Mouse (Mus musculus) urinary bladder, postnatal 4 days (tissue): ENCODE results near the gene Ndc1.
"Not testable (repeated sequence)": the region's sequence is repeated elsewhere in the genome, so short reads cannot be mapped to it uniquely, and the experiment has no call there.

Experiments
- DNase-seq, 2 experiments: peaks; one replicate each; pipeline ENCODE4 v3.0.0; 2021 to 2022; ENCODE audit warnings: low spot score in 2 of 2

The Ndc1 gene

DNA sequence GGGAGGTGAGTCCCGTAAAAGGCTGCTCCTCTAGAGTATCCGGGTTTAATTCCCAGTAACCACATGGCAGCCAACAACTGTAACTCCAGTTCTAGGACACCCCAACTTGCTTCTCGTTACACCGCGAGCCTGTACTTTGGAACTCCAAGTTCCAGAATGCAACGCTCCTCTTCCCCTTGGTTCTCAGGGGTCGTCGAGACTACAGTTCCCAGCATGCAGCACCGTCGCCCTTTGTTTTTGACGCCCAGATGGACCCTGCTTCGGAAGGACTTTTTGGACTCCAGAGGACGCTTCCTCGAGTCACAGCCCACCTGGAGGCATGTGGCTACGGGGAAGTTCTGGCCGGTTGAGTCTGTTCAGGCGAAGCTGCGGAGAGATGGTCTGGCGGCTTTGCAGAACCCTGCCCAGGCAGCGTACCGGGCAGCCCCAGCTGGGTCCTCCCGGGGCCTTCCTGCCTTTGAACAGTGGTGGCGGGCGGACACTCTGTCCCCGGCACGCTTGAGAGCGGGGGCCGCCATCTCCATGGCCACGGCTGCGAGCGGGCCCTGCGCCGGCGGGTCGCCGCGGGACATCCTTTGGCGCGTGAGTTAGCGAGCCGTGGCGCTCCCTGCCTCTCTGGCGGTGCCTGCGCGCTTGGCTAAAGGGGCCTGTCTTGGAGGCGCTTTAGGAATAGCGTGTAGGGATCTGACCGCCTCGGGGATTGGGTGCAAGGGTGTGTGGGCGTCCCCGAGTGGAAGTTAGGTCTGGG is at the start of gene Ndc1:
Gene Ndc1 (plus strand): TSS at position 218 of the 748 bp plus-strand sequence.
- DNase-seq: peak; percentile 74 to 83

DNA sequence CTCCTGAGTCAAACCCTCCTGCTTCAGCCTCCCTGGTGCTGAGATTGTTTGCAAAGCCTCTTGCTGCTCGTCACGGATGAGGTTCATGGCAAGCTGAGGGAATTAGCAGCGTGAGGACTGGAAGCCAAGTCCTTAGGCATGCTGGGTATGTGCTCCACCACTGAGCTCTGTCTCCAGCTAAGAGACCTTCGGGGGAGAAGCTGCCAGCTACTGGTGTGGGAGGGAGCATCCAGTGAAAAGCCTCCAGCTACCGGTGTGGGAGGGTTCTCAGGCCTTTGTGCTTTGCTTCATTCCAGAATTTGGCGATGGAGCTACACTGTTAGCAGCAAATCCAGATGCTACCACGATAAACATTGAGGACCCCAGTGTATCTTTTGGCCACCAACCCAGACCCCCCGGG is 48.9 kb upstream of the Ndc1 start:
- no peak for DNase-seq

DNA sequence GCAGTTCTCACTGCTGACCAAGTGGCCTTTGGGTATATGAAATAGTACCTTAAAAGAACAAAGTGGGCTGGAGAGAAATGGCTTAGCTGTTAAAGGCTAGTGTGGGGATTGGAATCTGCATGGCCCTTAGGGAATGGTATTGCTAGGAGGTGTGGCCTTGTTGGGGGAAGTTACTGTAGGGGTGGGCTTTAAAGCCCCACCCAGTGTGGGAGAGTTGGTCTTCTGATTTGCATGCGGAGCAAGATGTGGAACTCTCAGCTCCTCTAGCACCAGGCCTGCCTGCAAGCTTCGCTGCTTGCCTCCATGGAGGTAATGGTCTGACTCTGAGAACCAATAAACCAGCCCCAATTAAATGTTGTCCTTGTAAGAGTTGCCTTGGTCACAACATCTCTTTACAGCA is 46.5 kb upstream of the Ndc1 start:
- DNase-seq: no peak

DNA sequence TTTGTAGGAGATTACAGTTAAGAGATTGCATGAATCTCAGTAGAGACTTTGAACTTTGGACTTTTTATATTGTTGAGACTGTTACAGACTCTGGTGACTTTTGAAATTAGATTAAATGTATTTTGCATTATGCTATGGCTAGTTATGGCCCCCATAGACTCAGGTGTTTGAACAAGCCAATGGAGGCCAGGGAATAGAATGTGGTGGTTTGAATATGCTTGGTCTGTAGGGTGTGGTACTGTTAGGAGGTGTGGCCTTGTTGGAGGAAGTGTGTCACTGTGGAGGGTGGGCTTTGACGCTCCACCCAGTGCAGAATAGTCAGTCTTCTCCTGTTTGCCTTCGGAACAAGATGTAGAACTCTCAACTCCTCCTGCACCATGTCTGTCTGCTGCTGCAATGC is 44.5 kb upstream of the Ndc1 start:
- no peak for DNase-seq

DNA sequence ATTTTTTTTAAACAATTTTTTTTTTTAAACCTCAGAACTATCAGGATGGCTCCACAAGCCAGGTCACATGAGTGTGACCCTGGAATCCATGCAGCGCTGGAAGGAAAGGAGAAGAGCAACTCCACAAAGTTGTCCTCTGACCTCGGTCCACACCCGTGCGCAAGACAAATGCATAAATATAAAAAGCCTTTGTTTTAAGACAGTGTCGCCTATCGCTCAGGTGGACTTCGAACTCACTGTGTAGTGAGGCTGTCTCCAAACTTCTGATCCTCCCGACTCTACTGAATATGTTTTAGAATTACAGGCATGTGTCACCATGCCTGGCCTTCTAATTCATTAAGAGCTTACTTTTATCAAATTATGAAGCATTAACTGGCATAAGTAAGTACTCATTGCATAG is 39.1 kb upstream of the Ndc1 start:
- no peak for DNase-seq

DNA sequence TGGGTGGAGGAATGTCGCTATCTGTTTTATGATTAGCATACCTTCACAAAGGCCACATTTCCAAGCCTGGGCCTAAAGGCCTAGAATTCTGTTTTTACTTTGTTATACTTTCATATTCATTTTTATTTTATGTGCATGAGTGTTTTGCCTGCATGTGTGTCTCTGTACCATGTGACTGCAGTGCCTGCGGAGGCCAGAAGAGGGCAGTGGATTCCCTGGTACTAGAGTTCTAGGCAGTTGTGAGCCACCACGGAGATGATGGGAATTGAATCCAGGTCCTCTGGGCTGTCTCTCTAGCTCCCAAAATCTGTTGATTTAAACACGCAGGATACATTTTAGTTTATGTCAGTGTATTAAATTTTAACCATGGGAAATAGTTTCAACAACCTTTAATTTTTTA is 34.1 kb upstream of the Ndc1 start:
- DNase-seq: no peak

DNA sequence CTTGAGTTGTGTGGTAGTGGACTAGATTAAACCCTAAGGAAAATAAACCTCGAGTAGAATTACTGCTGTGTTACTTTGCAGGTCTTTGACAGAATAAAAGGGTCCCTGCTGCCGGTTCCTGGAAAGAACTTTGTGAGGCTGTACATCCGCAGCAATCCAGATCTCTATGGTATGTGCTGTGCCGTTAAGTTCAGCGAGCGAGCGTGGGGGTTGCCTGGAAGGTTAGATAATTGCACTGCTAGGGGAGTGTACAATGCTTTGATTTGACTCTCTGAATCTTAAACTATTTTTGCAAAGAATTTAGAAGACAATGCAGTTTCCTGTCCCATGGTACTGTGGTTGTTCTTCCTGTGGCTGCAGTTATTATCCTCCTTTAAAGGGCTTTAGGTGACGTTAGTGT is 31.2 kb upstream of the Ndc1 start:
- no peak for DNase-seq

DNA sequence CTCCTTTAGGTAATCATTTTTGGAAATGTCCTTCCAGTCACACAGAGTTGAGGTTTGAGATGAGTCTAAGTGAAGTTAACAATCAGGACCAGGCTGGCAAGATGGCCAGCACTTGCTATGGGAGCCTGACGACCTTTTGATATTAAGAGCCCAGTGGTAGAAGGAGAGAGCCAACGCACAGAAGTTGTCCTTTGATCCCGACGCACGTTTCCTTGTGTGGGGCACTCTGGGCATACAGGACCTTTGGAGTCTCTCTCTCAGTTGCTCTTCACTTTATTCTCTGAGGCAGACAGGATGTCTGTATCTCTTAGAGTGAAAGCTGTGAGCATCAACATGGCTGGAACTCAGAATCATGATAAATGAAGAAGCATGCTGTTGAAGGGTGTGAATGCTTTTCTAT is 30.1 kb upstream of the Ndc1 start:
- no peak for DNase-seq

DNA sequence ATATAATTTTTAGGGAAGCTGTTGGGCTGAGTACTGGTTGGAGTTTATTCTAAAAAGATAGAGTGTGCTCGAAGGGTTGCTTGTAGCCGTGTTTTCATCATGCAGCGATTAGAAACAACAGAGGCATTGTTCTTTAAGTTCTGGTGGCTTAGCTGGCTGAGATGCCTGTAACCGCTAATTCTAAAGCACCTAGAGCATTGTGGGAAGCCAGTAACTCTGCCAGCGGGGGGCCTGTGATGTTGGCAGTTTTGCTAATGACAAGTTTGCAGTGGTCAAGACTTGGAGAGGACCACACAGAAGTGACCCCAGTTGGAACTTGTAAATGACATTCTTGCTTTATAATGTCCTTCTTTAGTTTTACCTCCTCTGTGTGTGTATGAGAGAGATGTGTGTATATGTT is 26.2 kb upstream of the Ndc1 start:
- DNase-seq: no peak

DNA sequence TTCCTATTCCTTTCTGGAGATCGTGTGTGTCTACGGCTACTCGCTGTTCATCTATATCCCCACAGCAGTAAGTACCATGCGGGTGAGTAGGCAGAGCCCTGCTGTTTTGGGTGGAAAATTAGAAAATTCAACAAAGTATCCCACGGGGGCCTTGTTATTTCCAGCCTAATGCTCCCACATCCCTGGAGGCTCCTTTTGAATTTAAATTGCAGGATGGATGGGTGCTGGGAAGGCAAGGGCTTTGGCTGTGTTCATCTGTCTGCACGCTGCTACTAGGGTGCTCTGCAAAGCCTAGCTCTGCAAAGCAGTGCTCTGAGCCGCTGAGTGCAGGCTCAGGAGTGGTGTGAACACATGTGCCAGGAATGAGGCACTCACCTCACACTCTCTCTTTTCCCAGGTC is 23.0 kb upstream of the Ndc1 start:
- DNase-seq: no peak

DNA sequence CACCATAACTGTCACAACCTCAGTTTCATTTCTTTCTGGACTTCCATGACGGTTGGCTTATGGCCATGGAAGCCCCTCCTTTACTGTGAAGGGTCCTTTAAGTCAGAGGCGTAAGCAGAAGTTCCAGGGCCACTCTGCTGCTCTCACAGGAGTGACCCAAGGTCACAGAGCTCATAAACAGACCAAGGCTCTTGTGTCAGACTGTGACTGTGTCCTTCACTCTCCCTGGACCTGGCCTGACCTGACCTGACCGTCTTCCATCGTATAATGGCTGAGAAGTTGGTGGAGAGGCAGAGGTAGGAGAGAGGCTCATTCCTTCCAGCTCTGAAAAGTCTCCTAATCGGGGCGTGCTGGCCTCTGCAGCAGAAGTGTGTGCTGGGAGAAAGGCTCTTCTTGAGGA is 20.4 kb upstream of the Ndc1 start:
- no peak for DNase-seq

DNA sequence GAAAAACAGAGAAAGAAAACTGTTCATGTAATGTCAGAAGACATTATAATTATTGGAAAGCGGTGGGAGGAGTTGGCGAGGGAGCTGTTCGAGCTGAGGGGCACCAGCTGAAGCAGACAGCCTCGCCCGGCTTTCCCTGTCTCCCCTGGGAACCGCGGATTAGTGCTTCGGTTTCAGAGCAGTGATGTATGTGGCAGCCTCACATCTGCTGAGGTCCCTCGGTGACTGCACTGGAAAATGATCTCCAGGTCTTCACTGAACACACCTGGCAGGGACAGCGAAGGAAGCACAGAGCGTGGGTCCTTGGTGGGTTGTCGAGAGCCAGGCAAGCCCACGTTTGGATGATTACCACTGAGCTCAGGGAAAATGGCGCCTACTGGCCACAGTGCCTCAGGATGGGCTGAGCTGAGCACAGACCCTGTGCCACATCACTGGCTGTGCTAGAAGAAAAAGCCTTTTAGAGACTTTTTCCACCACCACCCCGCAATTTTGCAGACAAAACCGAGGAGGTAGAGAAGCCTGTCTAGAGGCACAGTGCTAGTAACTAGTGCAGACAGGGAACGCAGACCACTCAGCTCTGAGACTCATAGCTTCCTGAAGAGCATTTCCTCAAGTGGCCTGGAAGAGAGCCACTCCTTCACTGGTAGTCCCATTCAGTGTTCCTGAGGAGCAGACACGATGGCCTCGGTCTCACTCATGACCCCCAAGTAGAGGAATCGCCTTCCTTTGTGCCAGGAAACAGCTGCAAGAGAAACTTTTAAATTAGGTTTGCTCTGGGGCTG is 18.9 kb upstream of the Ndc1 start:
- no peak for DNase-seq

DNA sequence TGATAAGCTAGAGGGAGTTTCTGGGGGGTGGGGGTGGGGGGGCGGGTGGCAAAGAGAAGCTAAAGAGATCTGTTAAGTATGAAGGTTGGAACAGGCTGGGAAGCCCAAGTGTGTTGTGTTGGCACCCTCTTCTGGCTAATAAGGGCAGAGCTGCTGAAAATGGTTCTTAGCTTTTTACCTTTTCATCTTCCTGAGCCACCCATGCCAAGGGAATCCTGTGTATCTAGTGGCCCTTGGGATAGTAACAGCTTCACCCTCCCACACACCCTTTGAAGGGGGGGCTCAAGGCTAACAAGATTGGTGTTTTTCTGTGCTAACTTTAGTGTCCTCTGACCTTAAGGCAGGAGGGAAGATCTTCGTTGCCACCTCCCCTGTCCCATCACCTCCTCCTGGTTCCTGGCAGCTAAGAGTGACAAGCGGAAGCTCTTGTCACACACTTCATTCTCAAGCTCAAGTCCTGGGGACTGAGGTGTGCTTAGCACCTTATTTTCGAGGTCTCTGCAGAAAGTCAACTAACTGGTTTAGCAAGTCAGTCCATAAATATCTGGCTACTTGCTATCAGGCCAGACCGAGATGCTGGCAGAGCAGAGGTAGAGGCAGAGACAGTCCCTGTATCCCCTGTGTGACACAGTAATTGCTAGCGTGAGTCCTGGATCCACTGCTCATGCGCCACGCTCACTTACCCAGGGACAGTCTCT is 18.1 kb upstream of the Ndc1 start:
- peak in 1 of 2 experiments; percentile 26 for DNase-seq

DNA sequence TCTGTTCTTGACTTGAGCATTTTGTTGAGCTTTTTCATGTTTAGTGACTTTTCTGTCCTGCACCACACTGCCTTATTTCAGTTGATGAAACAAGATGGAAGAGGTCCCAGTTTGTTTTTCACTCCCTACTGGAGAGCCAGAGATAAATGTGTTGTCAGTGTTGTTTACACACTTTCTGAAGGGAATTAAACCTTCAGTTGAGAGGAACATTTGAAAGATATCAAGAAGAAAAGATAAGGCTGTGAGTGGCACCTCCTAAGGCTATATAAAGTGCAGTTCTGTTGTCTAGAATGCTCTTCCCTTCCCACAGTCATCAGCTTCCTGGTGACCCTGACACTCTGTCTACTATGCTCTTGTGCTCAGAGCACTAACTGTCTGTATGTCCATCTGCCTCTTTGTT is 16.2 kb upstream of the Ndc1 start:
- DNase-seq: no peak

DNA sequence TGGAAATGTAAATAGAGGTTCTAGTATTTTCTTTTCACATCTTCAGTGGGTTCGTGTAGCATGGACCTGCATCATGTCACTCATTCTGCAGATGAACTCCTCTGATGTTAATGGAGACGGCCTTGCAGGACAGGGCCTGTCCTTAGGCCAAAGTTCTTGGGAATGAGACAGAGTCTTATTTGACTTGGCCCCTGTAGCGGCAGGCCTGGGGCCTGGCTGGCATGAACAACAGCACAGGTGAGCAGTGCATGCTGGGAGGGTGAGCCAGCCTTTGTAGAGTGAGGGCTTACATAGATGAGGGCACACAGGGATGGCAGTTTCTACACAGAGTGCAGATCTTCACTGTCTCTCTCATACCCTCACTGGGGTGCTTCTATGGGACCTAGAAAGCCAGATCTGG is 14.0 kb upstream of the Ndc1 start:
- no peak for DNase-seq

DNA sequence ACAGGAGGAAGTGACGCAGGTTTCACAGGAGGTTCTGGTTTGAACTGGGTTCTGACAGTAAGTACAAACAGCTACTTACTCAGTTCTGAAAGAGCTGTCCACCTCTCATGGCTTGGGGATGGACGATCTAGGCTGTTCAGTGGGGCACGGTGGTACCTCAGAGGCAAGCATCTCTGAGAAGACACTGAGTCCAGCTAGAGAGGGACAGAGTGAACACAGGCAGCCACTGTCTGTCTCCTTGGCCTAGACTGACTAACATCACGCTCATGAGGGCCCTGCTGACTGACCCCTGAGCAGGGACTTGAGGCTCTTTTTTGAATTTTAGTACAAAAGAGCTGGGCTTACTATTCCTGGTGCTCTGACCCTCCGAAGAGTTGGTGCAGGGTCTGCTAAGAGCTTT is 13.5 kb upstream of the Ndc1 start:
- DNase-seq: no peak

DNA sequence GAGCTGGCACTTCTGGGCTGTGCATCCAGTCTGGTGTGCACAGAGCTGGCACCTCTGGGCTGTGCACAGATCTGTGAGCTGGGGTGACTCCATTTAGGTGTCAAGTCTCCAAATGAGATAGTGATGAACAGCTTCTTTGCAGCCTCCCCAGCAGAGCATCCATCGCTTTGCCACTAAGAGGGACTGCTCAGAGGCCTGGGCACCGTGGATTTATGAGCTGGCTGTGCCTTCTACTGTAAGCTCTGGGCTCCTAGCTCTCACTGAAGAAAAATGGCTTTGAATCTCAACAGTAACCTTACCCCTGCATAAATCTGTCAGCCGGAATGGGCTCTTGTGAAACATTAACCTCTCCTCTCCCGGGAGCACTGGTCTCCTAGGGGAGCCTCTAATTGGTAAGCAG is 13.0 kb upstream of the Ndc1 start:
- DNase-seq: no peak

DNA sequence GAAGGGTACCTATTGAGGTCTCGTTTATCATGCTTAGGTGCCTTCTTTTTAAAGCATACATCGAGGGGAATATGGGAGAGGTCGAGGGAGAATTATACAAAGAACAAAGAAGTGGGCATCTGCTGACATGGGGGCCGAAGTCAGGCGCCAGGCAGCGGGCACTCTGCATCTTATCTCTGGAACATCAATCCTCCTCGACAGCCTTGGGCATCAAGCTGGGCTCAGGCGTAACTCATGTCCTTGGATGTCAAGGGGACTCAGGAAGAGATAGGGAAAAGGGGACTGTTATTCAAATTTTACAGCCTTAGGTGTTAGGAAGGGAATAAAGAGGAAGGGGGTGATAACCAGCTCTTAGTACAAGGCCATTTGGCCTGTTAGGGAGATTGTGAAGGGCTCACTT is 10.4 kb upstream of the Ndc1 start:
- DNase-seq: not testable (repeated sequence)

DNA sequence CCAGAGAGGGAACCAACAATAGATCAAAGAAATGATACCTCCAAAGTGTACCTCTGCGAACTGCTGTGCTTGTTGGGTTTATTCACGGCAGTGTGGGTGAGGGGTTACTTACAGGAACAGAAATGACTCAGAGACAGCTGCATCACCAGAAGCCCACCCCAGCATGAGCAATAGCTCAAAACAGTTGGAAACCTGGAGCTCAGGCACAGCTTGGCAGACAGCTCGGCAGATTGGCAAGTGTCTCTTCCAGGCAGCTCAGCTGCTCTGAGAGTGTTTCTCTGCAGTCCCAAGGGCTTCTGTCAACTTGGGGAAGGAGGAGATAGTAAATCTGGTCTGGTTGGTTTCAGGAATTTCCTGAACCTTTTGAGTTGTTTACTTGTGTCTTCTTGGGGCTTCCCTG is 9.1 kb upstream of the Ndc1 start:
- no peak for DNase-seq

DNA sequence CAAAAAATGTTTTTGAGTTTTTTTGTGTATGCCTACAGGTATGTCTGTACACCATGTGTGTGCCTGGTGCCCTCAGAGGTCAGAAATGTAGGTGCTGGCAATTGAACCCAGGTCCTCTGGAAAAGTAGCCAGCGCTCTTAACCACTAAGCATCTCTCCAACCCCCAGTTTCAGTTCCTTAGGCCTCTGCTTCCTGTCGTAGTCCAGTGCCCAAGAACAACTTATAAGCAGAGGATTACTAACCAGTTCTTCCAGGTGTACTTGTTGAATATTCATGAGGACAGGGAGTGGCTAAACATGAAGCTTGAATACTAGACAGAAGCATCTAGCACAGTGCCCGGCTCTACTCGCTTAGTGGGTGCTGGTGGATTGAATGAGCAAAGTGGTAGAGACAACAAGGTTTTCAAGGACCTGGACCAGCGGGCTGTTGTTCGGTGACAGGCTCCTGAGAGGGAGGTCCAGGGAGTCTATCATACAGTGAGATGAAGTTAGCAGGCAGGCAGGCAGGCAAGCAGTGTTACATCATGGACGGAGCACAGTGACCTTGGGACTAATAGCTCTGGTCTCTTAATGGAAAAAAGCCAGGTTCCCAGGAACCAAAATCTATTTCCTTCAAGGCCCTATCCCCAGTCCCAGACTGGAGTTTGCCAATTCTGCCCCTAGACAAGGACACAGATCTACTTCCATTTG is 7.0 kb upstream of the Ndc1 start:
- DNase-seq: no peak

DNA sequence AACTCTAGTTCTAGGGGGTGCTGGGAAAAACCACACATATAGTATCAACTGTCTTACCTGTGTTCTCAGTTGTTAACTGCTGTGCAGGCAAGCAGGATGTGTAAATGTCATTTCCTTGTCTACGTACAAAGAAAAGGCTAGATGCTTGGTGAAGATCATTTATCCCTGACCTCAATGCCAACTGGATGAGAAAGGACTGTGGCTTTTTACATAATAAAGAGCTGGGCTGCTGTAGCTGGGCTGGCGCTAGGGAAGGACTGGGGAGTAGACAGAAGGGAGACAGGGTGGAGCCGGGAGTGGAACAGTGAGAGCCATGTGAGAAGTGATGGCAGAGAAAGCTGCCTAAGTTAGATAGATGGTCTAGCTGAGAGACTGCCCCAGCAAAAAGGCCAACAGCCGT is 4.8 kb upstream of the Ndc1 start:
- no peak for DNase-seq

DNA sequence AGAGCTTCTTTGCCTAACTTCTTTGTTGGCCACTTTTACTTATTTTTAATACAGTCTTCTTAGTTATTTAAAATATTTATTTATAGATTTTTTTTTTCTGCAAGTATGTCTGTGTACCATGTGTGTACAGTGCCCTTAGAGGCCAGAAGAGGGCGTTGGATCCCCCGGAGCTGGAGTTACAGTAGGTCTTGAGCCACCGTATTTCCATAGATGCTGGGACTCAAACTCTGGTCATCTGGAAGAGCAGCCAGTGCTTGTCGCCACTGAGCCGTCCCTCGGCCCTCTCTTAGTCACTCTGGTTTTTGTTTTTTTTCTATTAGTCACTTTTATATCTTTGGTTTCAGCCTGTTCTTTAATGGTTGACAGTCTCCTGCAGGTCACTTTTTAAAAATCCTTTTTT is 4.0 kb upstream of the Ndc1 start:
- DNase-seq: no peak
